Mouse (Mus musculus): Measurements from ENCODE around the gene Pkd1l1.
A peak's percentile ranks its signal among the peaks of the same experiment; 100 is the strongest.

Pkd1l1 gene

GRCm38 (mm10) chr11:8936431-8937110 is 36.5 kb downstream of the Pkd1l1 start:
- DNase-seq (ENCODE audit: low spot score): no peak

- no peak for DNase-seq (ENCODE audit: low spot score)
Measured at GRCm38 (mm10) chr11:8916081-8916671, 56.9 kb downstream of the Pkd1l1 start.

- no peak for DNase-seq (ENCODE audit: low spot score)
Measured at GRCm38 (mm10) chr11:8882793-8883192, 90.3 kb downstream of the Pkd1l1 start.

- no peak for DNase-seq (ENCODE audit: low spot score)
Measured at GRCm38 (mm10) chr11:8881521-8881920, 91.5 kb downstream of the Pkd1l1 start.

GRCm38 (mm10) chr11:8870115-8870514 is 103.0 kb downstream of the Pkd1l1 start:
- no peak for DNase-seq (ENCODE audit: low spot score)

GRCm38 (mm10) chr11:8866021-8866420 is 107.0 kb downstream of the Pkd1l1 start:
- no peak for DNase-seq (ENCODE audit: low spot score)

GRCm38 (mm10) chr11:8863955-8864675 is 109.0 kb downstream of the Pkd1l1 start:
- no peak for DNase-seq (ENCODE audit: low spot score)

GRCm38 (mm10) chr11:8862426-8862825 is 110.6 kb downstream of the Pkd1l1 start:
- no peak for DNase-seq (ENCODE audit: low spot score)

GRCm38 (mm10) chr11:8861978-8862377 is 111.1 kb downstream of the Pkd1l1 start:
- DNase-seq (ENCODE audit: low spot score): no peak

- peak; percentile 12 for DNase-seq (ENCODE audit: low spot score)
Measured at GRCm38 (mm10) chr11:8860878-8861277, 112.2 kb downstream of the Pkd1l1 start.

- peak; percentile 67 for DNase-seq (ENCODE audit: low spot score)
Measured at GRCm38 (mm10) chr11:8859868-8860267, 113.2 kb downstream of the Pkd1l1 start.

- DNase-seq (ENCODE audit: low spot score): no peak
Measured at GRCm38 (mm10) chr11:8859041-8859440, 114.0 kb downstream of the Pkd1l1 start.

- DNase-seq (ENCODE audit: low spot score): no peak
Measured at GRCm38 (mm10) chr11:8856125-8856524, 116.9 kb downstream of the Pkd1l1 start.

- no peak for DNase-seq (ENCODE audit: low spot score)
Measured at GRCm38 (mm10) chr11:8848049-8848448, 125.0 kb downstream of the Pkd1l1 start.

GRCm38 (mm10) chr11:8847627-8848026 is 125.4 kb downstream of the Pkd1l1 start:
- no peak for DNase-seq (ENCODE audit: low spot score)

GRCm38 (mm10) chr11:8836176-8836575 is 136.9 kb downstream of the Pkd1l1 start:
- no peak for DNase-seq (ENCODE audit: low spot score)

- no peak for DNase-seq (ENCODE audit: low spot score)
Measured at GRCm38 (mm10) chr11:8834121-8834520, 138.9 kb downstream of the Pkd1l1 start.

GRCm38 (mm10) chr11:8830551-8830950 is 142.5 kb downstream of the Pkd1l1 start:
- DNase-seq (ENCODE audit: low spot score): no peak

- no peak for DNase-seq (ENCODE audit: low spot score)
Measured at GRCm38 (mm10) chr11:8829561-8829960, 143.5 kb downstream of the Pkd1l1 start.

- DNase-seq (ENCODE audit: low spot score): no peak
Measured at GRCm38 (mm10) chr11:8828836-8829526, 144.1 kb downstream of the Pkd1l1 start.

GRCm38 (mm10) chr11:8826609-8827008 is 146.5 kb downstream of the Pkd1l1 start:
- no peak for DNase-seq (ENCODE audit: low spot score)

- DNase-seq (ENCODE audit: low spot score): no peak
Measured at GRCm38 (mm10) chr11:8826046-8826445, 147.0 kb downstream of the Pkd1l1 start.

GRCm38 (mm10) chr11:8825413-8825812 is 147.7 kb downstream of the Pkd1l1 start:
- no peak for DNase-seq (ENCODE audit: low spot score)

Measured in ovary, postnatal 36 days (tissue).